Comparison of ENCODE assay signal across 14 mouse cellular contexts in genomic region chr2:157475437-157476379, GRCm38 (mm10). TPM values are rescaled to one million over a fixed set of nuclear protein-coding genes. Genes with fewer than 3 reads are reported as not detected.
DNase-seq lines count a peak whose midpoint lies in the region; ATAC-seq lines count a peak whose summit lies in the region.
"Had no signal": no experiment of that assay in that cellular context is flagged by ENCODE, and none has a peak within 500 bp of the region (broad histone marks: within the 10 kb centered on the region; RNA-seq: fewer than 3 reads in every experiment).

No protein-coding gene starts in this region.

- intact Hi-C loops in gastrocnemius, postnatal 14 days (cut with DNase I; ENCODE audit: low total_unique reads) = loop anchor here (5.0 kb wide), 1 partner anchor 97 kb away; the partner anchor contains the start of gene Blcap

- ATAC-seq in lung, embryonic 16.5 days (ENCODE audit: low read depth) = no peak
- ATAC-seq in forebrain, embryonic 16.5 days = peak; percentile 78
- ATAC-seq in midbrain, embryonic 11.5 days (ENCODE audit: low FRiP score) = peak; percentile 67
- ATAC-seq in megakaryocyte, adult 5-6 weeks (ENCODE audit: poor library complexity, severe bottlenecking) = no peak

- H3K36me3 ChIP-seq in lung, embryonic 16.5 days (ENCODE audit: control insufficient read depth, insufficient read depth, low read length) = no peaks in the 10 kb centered on the region
- H3K36me3 ChIP-seq in forebrain, embryonic 16.5 days (ENCODE audit: control insufficient read depth, insufficient read depth) = no peaks in the 10 kb centered on the region
- H3K36me3 ChIP-seq in midbrain, embryonic 11.5 days (ENCODE audit: control insufficient read depth, insufficient read depth, low read length) = no peaks in the 10 kb centered on the region; the same call in 1 of the 2 replicates

- H3K9ac ChIP-seq in lung, embryonic 16.5 days (ENCODE audit: low read length) = no peak overlapping the region
- H3K9ac ChIP-seq in forebrain, embryonic 16.5 days (replicated peaks; ENCODE audit: low read depth, low read length) = peak overlapping the region; percentile 53
- H3K9ac ChIP-seq in midbrain, embryonic 11.5 days (ENCODE audit: low read length) = peak overlapping the region; percentile 50

- 28% methylated on average over 13 of the region's 13 CpGs for WGBS in lung, embryonic 16.5 days
- 9% methylated on average over 13 of the region's 13 CpGs for WGBS in forebrain, embryonic 16.5 days
- WGBS in midbrain, embryonic 11.5 days = 14% methylated on average over 13 of the region's 13 CpGs

- H3K27ac ChIP-seq in lung, embryonic 16.5 days (ENCODE audit: low read length) = 0 out of 2 replicates have a peak overlapping the region, but pooled peaks have one; percentile 8
- H3K27ac ChIP-seq in forebrain, embryonic 16.5 days (ENCODE audit: low read length) = peak overlapping the region; percentile 87
- H3K27ac ChIP-seq in midbrain, embryonic 11.5 days (ENCODE audit: low read depth, low read length) = peak overlapping the region; percentile 79

- H3K27me3 ChIP-seq in lung, embryonic 16.5 days (ENCODE audit: control insufficient read depth, insufficient read depth, low read depth, low read length) = no peaks in the 10 kb centered on the region
- no peaks in the 10 kb centered on the region for H3K27me3 ChIP-seq in forebrain, embryonic 16.5 days (replicated peaks; ENCODE audit: control insufficient read depth, insufficient read depth, low read length)
- H3K27me3 ChIP-seq in midbrain, embryonic 11.5 days (ENCODE audit: control insufficient read depth, insufficient read depth, low read length) = no peaks in the 10 kb centered on the region; the same call in 1 of the 2 replicates

- H3K4me3 ChIP-seq in lung, embryonic 16.5 days (ENCODE audit: low read length) = no peak overlapping the region
- no peak overlapping the region for H3K4me3 ChIP-seq in forebrain, embryonic 16.5 days (replicated peaks; ENCODE audit: low read length)
- no peak overlapping the region for H3K4me3 ChIP-seq in midbrain, embryonic 11.5 days (ENCODE audit: low read depth, low read length)

- no peak for DNase-seq in lung, adult 18-20 months
- DNase-seq in midbrain, embryonic 11.5 days (ENCODE audit: low spot score, missing footprints) = peak; percentile 95
- DNase-seq in gastrocnemius, postnatal 10 days = no peak
- no peak for DNase-seq in right cerebral cortex, postnatal 36 days (ENCODE audit: low spot score in 2 of 2)
- DNase-seq in gastrocnemius, postnatal 14 days = no peak
- DNase-seq: adrenal gland, postnatal 36 days; heart, adult 18-20 months; kidney, postnatal 14 days; lung, adult 2 months; right cerebral cortex, postnatal 4 days; thymus, postnatal 14 days had no signal

- no peaks in the 10 kb centered on the region for H3K9me3 ChIP-seq in lung, embryonic 16.5 days (ENCODE audit: control insufficient read depth, low read length)
- no peaks in the 10 kb centered on the region for H3K9me3 ChIP-seq in forebrain, embryonic 16.5 days (ENCODE audit: control insufficient read depth, low read length)
- H3K9me3 ChIP-seq in midbrain, embryonic 11.5 days (ENCODE audit: control insufficient read depth, low read length) = no peaks in the 10 kb centered on the region

- no peak overlapping the region for H3K4me2 ChIP-seq in lung, embryonic 16.5 days (ENCODE audit: low read depth, low read length)
- no peak overlapping the region for H3K4me2 ChIP-seq in forebrain, embryonic 16.5 days (ENCODE audit: low read length)
- H3K4me2 ChIP-seq in midbrain, embryonic 11.5 days = peak overlapping the region; percentile 14; the same call in 1 of the 2 replicates

- H3K4me1 ChIP-seq in lung, embryonic 16.5 days (replicated peaks; ENCODE audit: control insufficient read depth, insufficient read depth, low read length) = peaks cover 16% of the 10 kb centered on the region
- peaks cover 48% of the 10 kb centered on the region for H3K4me1 ChIP-seq in forebrain, embryonic 16.5 days (replicated peaks; ENCODE audit: control insufficient read depth, insufficient read depth, low read length)
- H3K4me1 ChIP-seq in midbrain, embryonic 11.5 days (ENCODE audit: control insufficient read depth, insufficient read depth, low read length) = peaks cover 45% of the 10 kb centered on the region

RNA-seq across cellular contexts. Expression of gene Src, which starts 57.5 kb away (rescaled TPM):
- 20.9 and 21.1 TPM in 2 replicates for polyA plus RNA-seq in lung, embryonic 16.5 days (2015; fragmentation: Nextera tagmentation; extraction: Ambion mirVana)
- polyA plus RNA-seq in forebrain, embryonic 16.5 days (2015; fragmentation: Nextera tagmentation; extraction: Ambion mirVana) = 32.2 and 36.6 TPM in 2 replicates
- polyA plus RNA-seq in midbrain, embryonic 11.5 days (2014; fragmentation: Nextera tagmentation; extraction: Ambion mirVana) = 11.2 and 14.0 TPM in 2 replicates
- total RNA-seq in megakaryocyte, adult 5-6 weeks (2015) = 0.11 TPM in 1 of 2 replicates, not detected in the other
- 0.26 TPM in 1 of 2 replicates, not detected in the other for total RNA-seq in megakaryocyte, adult 5-6 weeks (2017)
- 10 to 100 TPM in 1 of 2 experiments, 1 to 10 TPM in 1; 6.8 to 11.2 TPM for total RNA-seq in gastrocnemius, postnatal 10 days (2021)
- 1 to 10 TPM; 5.2 to 7.5 TPM for total RNA-seq in gastrocnemius, postnatal 14 days (2021)

Comparison
In these comparisons a context has a peak if more than half of its experiments do, and no peak if none do; other contexts are left out.
1. ATAC-seq: peak in forebrain, embryonic 16.5 days (single experiment) and midbrain, embryonic 11.5 days (single experiment); none in lung, embryonic 16.5 days (single experiment) and megakaryocyte, adult 5-6 weeks (single experiment).
2. H3K27ac ChIP-seq: peak in every context shown above with its lines; median percentile 87 in forebrain, embryonic 16.5 days; 79 in midbrain, embryonic 11.5 days; 8 in lung, embryonic 16.5 days.
3. RNA of gene Src, which starts 57.5 kb away (total RNA-seq): 6.8 to 11.2 TPM in gastrocnemius, postnatal 10 days and 5.2 to 7.5 TPM in gastrocnemius, postnatal 14 days; 0.11 to 0.26 TPM in megakaryocyte, adult 5-6 weeks; every median in the first group is over 4 times any median in the second.